In the genomic region with DNA sequence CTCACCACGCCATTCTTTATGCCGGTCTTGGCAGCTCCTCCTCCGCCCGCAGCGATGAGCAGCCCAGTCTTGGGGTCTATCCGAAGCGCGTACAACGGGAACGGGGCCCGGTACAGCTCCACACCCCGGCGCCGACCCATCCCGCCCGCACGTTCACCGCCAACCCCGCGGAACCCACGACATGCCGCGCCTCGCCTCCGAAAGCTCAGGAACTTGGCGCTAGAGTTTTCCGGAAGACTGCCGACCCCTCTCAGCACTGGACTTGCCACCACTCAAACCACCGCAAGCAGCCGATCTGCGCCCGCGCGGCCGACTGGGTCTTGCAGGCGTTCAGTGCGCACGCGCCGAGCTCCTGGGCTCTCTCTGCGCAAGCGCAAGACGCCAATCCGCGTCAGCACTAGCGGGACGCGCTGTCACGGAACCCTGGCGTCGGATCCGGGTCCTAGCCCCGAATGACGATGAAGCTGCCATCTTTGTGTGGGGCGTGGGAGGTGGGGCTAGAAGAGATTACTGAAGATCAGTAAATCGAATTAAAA, we compare ENCODE assay signal across 7 mouse cellular contexts. TPM values are rescaled to one million over a fixed set of nuclear protein-coding genes. Genes with fewer than 3 reads are reported as not detected.
DNase-seq lines count a peak whose midpoint lies in the region; ATAC-seq lines count a peak whose summit lies in the region.

Gene Preb (minus strand): TSS at position 396 of the 536 bp plus-strand sequence.

- intact Hi-C loops in left cerebral cortex, postnatal 36 days (cut with DNase I): loop anchor here (5.0 to 10.0 kb wide), 2 partner anchors 87 to 235 kb away; partner anchors contain the start of genes Atraid, Eif2b4, Slc5a6 and Snx17

- H3K27me3 ChIP-seq in intestine, embryonic 16.5 days (replicated peaks; ENCODE audit: control insufficient read depth, insufficient read depth, low read length): no peaks in the 10 kb centered on the region
- no peaks in the 10 kb centered on the region for H3K27me3 ChIP-seq in midbrain, embryonic 11.5 days (ENCODE audit: control insufficient read depth, insufficient read depth, low read length)

- peak within 1 kb of the TSS; percentile 83 for H3K4me3 ChIP-seq in intestine, embryonic 16.5 days (ENCODE audit: low read length)
- H3K4me3 ChIP-seq in midbrain, embryonic 11.5 days (ENCODE audit: low read depth, low read length): peak within 1 kb of the TSS; percentile 74

- peak; percentile 99 for DNase-seq in adrenal gland, adult 2 months
- peak; percentile 99 for DNase-seq in embryo, embryonic 11.5 days (ENCODE audit: low read depth, low spot score)
- peak; percentile 97 to 99 for DNase-seq in gastrocnemius, postnatal 4 days (ENCODE audit: low spot score in 2 of 2)
- peak; percentile 99 for DNase-seq in left cerebral cortex, postnatal 36 days (ENCODE audit: low spot score in 2 of 2)
- peak; percentile 100 for DNase-seq in midbrain, embryonic 11.5 days (ENCODE audit: low spot score, missing footprints)
- DNase-seq in skeletal muscle tissue, adult 2 months (ENCODE audit: low read depth, low spot score): peak; percentile 98

- H3K9me3 ChIP-seq in intestine, embryonic 16.5 days (ENCODE audit: control insufficient read depth, low read length): no peaks in the 10 kb centered on the region
- no peaks in the 10 kb centered on the region for H3K9me3 ChIP-seq in midbrain, embryonic 11.5 days (ENCODE audit: control insufficient read depth, low read length)

- H3K4me1 ChIP-seq in intestine, embryonic 16.5 days (ENCODE audit: control insufficient read depth, insufficient read depth, low read length): peaks cover 19% of the 10 kb centered on the region
- H3K4me1 ChIP-seq in midbrain, embryonic 11.5 days (ENCODE audit: control insufficient read depth, insufficient read depth, low read length): peaks cover 19% of the 10 kb centered on the region

- H3K9ac ChIP-seq in intestine, embryonic 16.5 days (ENCODE audit: low read depth, low read length): peak within 1 kb of the TSS; percentile 96
- H3K9ac ChIP-seq in midbrain, embryonic 11.5 days (ENCODE audit: low read length): peak within 1 kb of the TSS; percentile 76

- H3K27ac ChIP-seq in intestine, embryonic 16.5 days (ENCODE audit: low read length): peak within 1 kb of the TSS; percentile 90
- peak within 1 kb of the TSS; percentile 40; the same call in 1 of the 2 replicates for H3K27ac ChIP-seq in midbrain, embryonic 11.5 days (ENCODE audit: low read depth, low read length)

- H3K36me3 ChIP-seq in intestine, embryonic 16.5 days (ENCODE audit: control insufficient read depth, insufficient read depth, low read length): peaks cover 15% of the 10 kb centered on the region
- peaks cover 14% of the 10 kb centered on the region for H3K36me3 ChIP-seq in midbrain, embryonic 11.5 days (ENCODE audit: control insufficient read depth, insufficient read depth, low read length)

- H3K4me2 ChIP-seq in intestine, embryonic 16.5 days (ENCODE audit: low read depth, low read length): peak within 1 kb of the TSS; percentile 78
- H3K4me2 ChIP-seq in midbrain, embryonic 11.5 days: peak within 1 kb of the TSS; percentile 88

- under 1% methylated on average over 56 of the region's 56 CpGs for WGBS in intestine, embryonic 16.5 days
- under 1% methylated on average over 56 of the region's 56 CpGs for WGBS in midbrain, embryonic 11.5 days

- ATAC-seq in intestine, embryonic 16.5 days: peak; percentile 96
- ATAC-seq in midbrain, embryonic 11.5 days (ENCODE audit: low FRiP score): peak; percentile 95

RNA-seq across cellular contexts. Expression of gene Preb, which starts in this region (rescaled TPM):
- total RNA-seq in adrenal gland, adult 2 months (2021): 100 to 1,000 TPM; 119 to 126 TPM
- polyA plus RNA-seq in adrenal gland, adult 2 months (2012; rRNA removed): 284 TPM in 2 replicates
- 10 to 100 TPM; 97.3 to 99.7 TPM for total RNA-seq in gastrocnemius, postnatal 4 days (2021)
- polyA plus RNA-seq in intestine, embryonic 16.5 days (2015; fragmentation: Nextera tagmentation; extraction: Ambion mirVana): 222 and 227 TPM in 2 replicates
- total RNA-seq in left cerebral cortex, postnatal 36 days (2021): 100 to 1,000 TPM; 121 to 128 TPM
- polyA plus RNA-seq in midbrain, embryonic 11.5 days (2014; fragmentation: Nextera tagmentation; extraction: Ambion mirVana): 89.4 and 91.0 TPM in 2 replicates

Comparison
In these comparisons a context has a peak if more than half of its experiments do, and no peak if none do; other contexts are left out.
1. Peak in every context shown above with its lines: DNase-seq, ATAC-seq, H3K4me3 ChIP-seq and H3K27ac ChIP-seq.